Mouse (Mus musculus): ENCODE measurements at regions not wholly inside any gene's neighbourhood (a gene's known extent, or its start where the extent isn't known, plus 50 kb on each side); places are given as distances from the start of the nearest gene placed in this dataset.

GRCm38 (mm10) chr17:94165305-94165860, 584.4 kb downstream of the Mettl4 start:
- no peak for DNase-seq (ENCODE audit: low read depth)

DNA sequence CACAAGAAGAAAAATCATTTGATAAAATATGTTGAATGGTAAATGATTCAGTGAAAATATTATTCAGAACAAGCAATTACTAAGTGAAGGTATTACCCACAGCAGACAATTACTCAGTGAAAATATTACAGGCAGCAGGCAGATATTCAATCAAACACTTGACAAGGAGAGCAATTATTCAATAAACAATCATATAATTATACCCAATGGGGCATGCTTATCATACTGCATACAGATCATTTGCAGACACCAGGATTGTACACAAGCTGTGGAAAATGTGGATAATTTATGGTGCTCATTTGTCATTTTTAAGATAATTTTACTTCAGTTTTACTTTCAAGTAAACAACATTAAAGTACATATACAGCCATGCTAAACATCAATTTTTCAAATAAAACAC, 605.5 kb downstream of the Mettl4 start:
- no peak for DNase-seq (ENCODE audit: low read depth)

- no peak for DNase-seq (ENCODE audit: low read depth)
Observed at GRCm38 (mm10) chr17:94133201-94133600, 616.6 kb downstream of the Mettl4 start.

DNA sequence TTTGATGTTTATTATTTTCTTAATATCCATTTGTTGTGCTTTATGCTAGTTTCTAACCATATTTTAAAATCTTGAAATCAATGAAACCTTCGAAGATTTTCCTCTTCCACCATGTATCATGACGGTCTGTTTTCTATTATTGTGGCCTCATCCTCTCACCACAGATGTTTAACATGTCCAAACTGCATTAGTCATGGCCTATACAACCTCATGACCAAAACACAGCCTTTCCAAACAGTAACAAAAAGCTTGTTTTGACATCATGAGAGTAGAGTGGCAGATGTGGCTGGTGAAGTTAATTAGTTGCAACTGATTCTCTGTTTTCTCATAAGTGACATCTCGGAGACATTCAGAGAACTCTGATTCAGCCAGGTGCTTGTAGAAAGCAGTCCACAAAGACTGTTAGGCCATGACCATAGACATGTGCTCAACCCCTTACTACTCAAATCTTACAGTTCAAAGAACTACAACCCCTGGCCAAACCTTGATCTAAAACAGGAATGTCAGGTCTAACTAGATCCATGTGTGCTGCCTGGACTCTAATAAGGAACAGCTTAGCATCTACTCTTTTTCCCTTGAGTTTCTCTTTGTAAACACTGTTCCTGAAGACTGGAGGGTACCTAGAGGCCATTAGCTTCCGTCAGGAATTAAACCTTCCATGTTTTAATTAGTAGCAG, 655.7 kb downstream of the Mettl4 start:
- DNase-seq (ENCODE audit: low read depth): no peak

- DNase-seq (ENCODE audit: low read depth): no peak
Observed at GRCm38 (mm10) chr17:94054436-94055060, 695.3 kb downstream of the Mettl4 start.

- DNase-seq (ENCODE audit: low read depth): no peak
Observed at GRCm38 (mm10) chr17:94048475-94048874, 701.3 kb downstream of the Mettl4 start.

- no peak for DNase-seq (ENCODE audit: low read depth)
Observed at GRCm38 (mm10) chr17:94038221-94038620, 711.6 kb downstream of the Mettl4 start.

- DNase-seq (ENCODE audit: low read depth): no peak
Observed at GRCm38 (mm10) chr17:94012386-94012785, 737.4 kb downstream of the Mettl4 start.

DNA sequence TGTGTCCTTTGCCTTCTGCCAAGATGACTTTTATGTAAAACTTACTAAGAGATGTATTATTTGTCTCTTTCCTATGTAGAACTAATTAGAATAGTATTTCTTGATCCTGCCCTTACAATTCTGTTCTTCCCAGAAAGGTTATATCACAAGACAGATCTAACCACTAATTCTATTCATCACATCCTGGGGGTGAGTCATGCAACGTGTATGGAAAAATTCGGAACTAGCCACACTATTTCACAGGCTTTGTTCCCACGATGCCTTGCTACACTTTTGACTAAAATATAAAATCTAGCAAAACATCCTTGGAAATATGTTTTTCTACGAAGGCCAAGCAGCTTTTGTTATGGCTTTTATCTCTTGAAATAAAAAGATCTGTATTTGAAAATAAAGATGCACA, 747.7 kb downstream of the Mettl4 start:
- peak; percentile 45 for DNase-seq (ENCODE audit: low read depth)

- no peak for DNase-seq (ENCODE audit: low read depth)
Observed at GRCm38 (mm10) chr17:94001515-94001914, 748.3 kb downstream of the Mettl4 start.

DNA sequence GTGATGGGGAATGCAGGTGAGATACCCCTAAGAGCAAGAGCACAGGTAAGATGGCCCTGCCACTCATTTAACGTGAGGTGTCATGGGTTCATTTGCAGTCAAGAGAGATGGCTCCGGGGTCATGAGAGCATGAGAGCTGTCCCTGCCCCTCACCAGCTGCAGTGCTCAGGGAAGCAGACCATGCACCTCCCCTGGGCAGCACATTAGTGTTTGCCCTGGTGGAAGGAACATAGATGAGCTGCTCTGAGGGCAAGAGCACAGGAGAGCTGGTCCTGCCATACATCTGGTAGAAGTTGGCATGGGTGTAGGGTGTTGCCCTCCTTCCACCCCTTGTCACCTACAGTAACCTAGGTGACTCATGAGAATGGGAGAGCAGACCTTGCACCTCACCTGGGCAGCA, 762.9 kb downstream of the Mettl4 start:
- DNase-seq (ENCODE audit: low read depth): no peak
